Mouse (Mus musculus): ENCODE measurements at regions not wholly inside any gene's neighbourhood (a gene's known extent, or its start where the extent isn't known, plus 50 kb on each side); places are given as distances from the start of the nearest gene placed in this dataset.

- Histone ChIP-seq H3K9ac (replicated peaks; ENCODE audit: low read length) (no peak overlapping the region), H3K4me3 (replicated peaks; ENCODE audit: low read depth, low read length) (no peak overlapping the region), H3K36me3 (ENCODE audit: control insufficient read depth, insufficient read depth, low read length) (no peaks in the 10 kb centered on the region), H3K9me3 (ENCODE audit: control insufficient read depth, low read length) (no peaks in the 10 kb centered on the region), H3K4me2 (ENCODE audit: low read length) (no peak overlapping the region), H3K27ac (replicated peaks; ENCODE audit: low read depth, low read length) (no peak overlapping the region), H3K27me3 (ENCODE audit: control insufficient read depth, insufficient read depth, low read length) (no peaks in the 10 kb centered on the region), H3K4me1 (ENCODE audit: control insufficient read depth, insufficient read depth, low read length) (0 out of 2 replicates have a peak, but pooled peaks cover 4% of the 10 kb centered on the region)
- ATAC-seq (ENCODE audit: low FRiP score, low TSS enrichment), result peak; percentile 57; the same call in 1 of the 2 replicates
- WGBS, result 21% methylated on average over 4 of the region's 4 CpGs
- DNase-seq, result peak; percentile 61
Observed at GRCm38 (mm10) chr5:99111235-99111634, 74.1 kb upstream of the Prkg2 start.

GRCm38 (mm10) chr5:99099727-99100116, 62.6 kb upstream of the Prkg2 start:
- no peak for ATAC-seq (ENCODE audit: low FRiP score, low TSS enrichment)
- Histone ChIP-seq H3K27ac (replicated peaks; ENCODE audit: low read depth, low read length) (no peak overlapping the region), H3K4me3 (replicated peaks; ENCODE audit: low read depth, low read length) (no peak overlapping the region), H3K9me3 (ENCODE audit: control insufficient read depth, low read length) (no peaks in the 10 kb centered on the region), H3K4me1 (ENCODE audit: control insufficient read depth, insufficient read depth, low read length) (no peaks in the 10 kb centered on the region), H3K4me2 (ENCODE audit: low read length) (no peak overlapping the region), H3K27me3 (ENCODE audit: control insufficient read depth, insufficient read depth, low read length) (no peaks in the 10 kb centered on the region), H3K36me3 (ENCODE audit: control insufficient read depth, insufficient read depth, low read length) (no peaks in the 10 kb centered on the region), H3K9ac (replicated peaks; ENCODE audit: low read length) (no peak overlapping the region)
- WGBS, result 92% methylated on average over 6 of the region's 6 CpGs
- no peak for DNase-seq

DNA sequence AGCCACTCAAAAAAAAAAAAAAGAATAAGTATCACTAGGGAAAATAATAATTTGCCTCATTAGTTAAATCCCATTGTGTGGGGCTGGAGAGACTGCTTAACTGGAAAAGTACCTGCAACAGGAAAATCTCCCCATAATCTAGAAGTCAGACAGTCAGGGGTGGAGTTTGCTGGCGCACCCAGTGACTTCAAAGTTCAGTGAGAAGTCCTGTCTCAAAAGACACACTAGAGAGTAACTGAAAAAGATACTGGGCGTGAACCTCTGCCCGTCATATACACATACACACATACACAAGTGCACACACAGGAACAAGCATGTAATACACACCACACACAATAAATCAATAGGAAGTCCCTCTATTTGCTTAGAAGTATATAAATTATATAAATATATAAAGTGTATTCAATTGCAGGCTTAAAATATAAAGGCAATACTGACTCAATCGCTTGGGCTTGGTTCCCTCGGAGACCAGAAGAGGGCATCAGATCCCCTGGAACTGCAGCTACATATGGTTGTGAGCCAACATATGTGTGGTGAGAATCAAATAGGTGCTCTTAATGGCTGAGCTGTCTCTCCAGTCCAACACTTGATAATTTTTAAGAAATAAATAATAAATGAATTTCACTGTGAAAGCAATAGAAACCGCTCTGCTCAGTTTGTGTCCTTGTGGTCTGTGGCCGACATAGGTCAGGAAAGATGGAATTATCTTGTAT, 62.0 kb upstream of the Prkg2 start:
- ATAC-seq (ENCODE audit: low FRiP score, low TSS enrichment), result no peak
- Histone ChIP-seq H3K27ac (replicated peaks; ENCODE audit: low read depth, low read length) (no peak overlapping the region), H3K9me3 (ENCODE audit: control insufficient read depth, low read length) (no peaks in the 10 kb centered on the region), H3K4me1 (ENCODE audit: control insufficient read depth, insufficient read depth, low read length) (no peaks in the 10 kb centered on the region), H3K4me2 (ENCODE audit: low read length) (no peak overlapping the region), H3K4me3 (replicated peaks; ENCODE audit: low read depth, low read length) (no peak overlapping the region), H3K36me3 (ENCODE audit: control insufficient read depth, insufficient read depth, low read length) (no peaks in the 10 kb centered on the region), H3K27me3 (ENCODE audit: control insufficient read depth, insufficient read depth, low read length) (no peaks in the 10 kb centered on the region), H3K9ac (replicated peaks; ENCODE audit: low read length) (no peak overlapping the region)
- WGBS, result 93% methylated on average over 7 of the region's 7 CpGs
- DNase-seq, result no peak
